In genomic region chr19:61140342-61141206, GRCm38 (mm10) we compare ENCODE assay signal across 8 mouse cellular contexts. TPM values are rescaled to one million over a fixed set of nuclear protein-coding genes. Genes with fewer than 3 reads are reported as not detected.
DNase-seq lines count a peak whose midpoint lies in the region; ATAC-seq and TF ChIP-seq lines count a peak whose summit lies in the region.

Gene Zfp950 (minus strand): TSS chr19:61140840.

- CTCF ChIA-PET in Patski (lab: Charles Lee): no interaction called here

- no peaks in the 10 kb centered on the region for H3K27me3 ChIP-seq in Patski
- H3K27me3 ChIP-seq in hindbrain, embryonic 13.5 days: no peaks in the 10 kb centered on the region

- ATAC-seq in Patski: peak; percentile 100
- ATAC-seq in hindbrain, embryonic 13.5 days (ENCODE audit: low FRiP score): peak; percentile 100

- peaks cover 5% of the 10 kb centered on the region for H3K36me3 ChIP-seq in hindbrain, embryonic 13.5 days

- peak within 1 kb of the TSS; percentile 86 for H3K4me3 ChIP-seq in hindbrain, embryonic 13.5 days

- H3K9ac ChIP-seq in hindbrain, embryonic 13.5 days: peak within 1 kb of the TSS; percentile 86

- peak; percentile 79 for DNase-seq in Patski (ENCODE audit: low read depth, low spot score)
- peak; percentile 76 to 83 for DNase-seq in cerebellum, postnatal 14 days
- DNase-seq in frontal cortex, postnatal 14 days (ENCODE audit: low spot score in 2 of 2): peak; percentile 74 to 83
- DNase-seq in layer of hippocampus, postnatal 25 days (ENCODE audit: extremely low spot score in 1 of 2, low spot score in 1 of 2): peak; percentile 56 to 58
- DNase-seq in lung, postnatal 25 days (ENCODE audit: low spot score): peak; percentile 95
- DNase-seq in retina, embryonic 14.5 days (ENCODE audit: low spot score): peak; percentile 87
- peak; percentile 76 for DNase-seq in thymus, postnatal 4 days

- POLR2A ChIA-PET in Patski (lab: Charles Lee): no interaction called here

- no peak within 1 kb of the TSS for H3K27ac ChIP-seq in hindbrain, embryonic 13.5 days

- 1% methylated on average over 18 of the region's 18 CpGs for WGBS in hindbrain, embryonic 13.5 days

- H3K4me2 ChIP-seq in hindbrain, embryonic 13.5 days: peak within 1 kb of the TSS; percentile 78

- no peak for TF ChIP-seq CTCF in Patski (IDR thresholded peaks at IDR 0.05)

- peaks cover 16% of the 10 kb centered on the region for H3K4me1 ChIP-seq in hindbrain, embryonic 13.5 days (replicated peaks)

- no peaks in the 10 kb centered on the region for H3K9me3 ChIP-seq in hindbrain, embryonic 13.5 days

- in situ Hi-C loops in Patski (cut with MboI; ENCODE audit: low pct_unique_long_range_greater_than_20kb): no loop called here

RNA-seq across cellular contexts. Expression of gene Zfp950, which starts in this region (rescaled TPM):
- 14.6 TPM for polyA plus RNA-seq in Patski (2021)
- 56.8 and 61.4 TPM in 2 replicates for polyA plus RNA-seq in hindbrain, embryonic 13.5 days (2015; fragmentation: Nextera tagmentation; extraction: Ambion mirVana)
- total RNA-seq in layer of hippocampus, postnatal 25 days (2021): 10 to 100 TPM; 34.6 to 39.4 TPM
